Mouse (Mus musculus): ENCODE results near the gene Cep19. TPM values are rescaled to one million over a fixed set of nuclear protein-coding genes. Genes with fewer than 3 reads are reported as not detected.
"Not testable (repeated sequence)": the region's sequence is repeated elsewhere in the genome, so short reads cannot be mapped to it uniquely, and the experiment has no call there.

Cep19 gene
- total and polyA plus RNA-seq, 3 experiments = 8.6 to 9.8 (median 8.8) TPM

- intact Hi-C loops (cut with DNase I) = no loop called here
- TF ChIP-seq CTCF (IDR thresholded peaks at IDR 0.05) (no peak), POLR2A (IDR thresholded peaks at IDR 0.05; ENCODE audit: insufficient read depth, low read depth, low read length) (no peak), EP300 (IDR thresholded peaks at IDR 0.05; ENCODE audit: insufficient read depth, low read depth, low read length) (no peak)
These were observed 31.0 kb upstream of the Cep19 start for GRCm38 (mm10) chr16:32068389-32069300.

GRCm38 (mm10) chr16:32070070-32070469 lies 29.5 kb upstream of the Cep19 start:
- H3K9ac ChIP-seq (ENCODE audit: low read depth, low read length); intact Hi-C loops (cut with DNase I); H3K27ac ChIP-seq; DNase-seq; H3K4me3 ChIP-seq; H3K36me3 ChIP-seq (ENCODE audit: control insufficient read depth, insufficient read depth, low read length); H3K27me3 ChIP-seq (ENCODE audit: control insufficient read depth, insufficient read depth, low read length): not testable (repeated sequence)
- H3K79me2 ChIP-seq (replicated peaks; ENCODE audit: control insufficient read depth, insufficient read depth, low read length) = peaks cover 11% of the 10 kb centered on the region
- peaks cover 19% of the 10 kb centered on the region for H3K4me1 ChIP-seq (ENCODE audit: control insufficient read depth, insufficient read depth, low read length)
- 69% methylated on average over 4 of the region's 4 CpGs for WGBS

More at GRCm38 (mm10) chr16:32068389-32069300, 31.0 kb upstream of the Cep19 start:
- Histone ChIP-seq H3K27ac (no peak overlapping the region), H3K36me3 (ENCODE audit: control insufficient read depth, insufficient read depth, low read length) (peaks cover 7% of the 10 kb centered on the region), H3K79me2 (replicated peaks; ENCODE audit: control insufficient read depth, insufficient read depth, low read length) (peaks cover 13% of the 10 kb centered on the region), H3K9ac (ENCODE audit: low read depth, low read length) (no peak overlapping the region), H3K4me1 (ENCODE audit: control insufficient read depth, insufficient read depth, low read length) (peaks cover 26% of the 10 kb centered on the region), H3K27me3 (ENCODE audit: control insufficient read depth, insufficient read depth, low read length) (no peaks in the 10 kb centered on the region), H3K4me3 (no peak overlapping the region)
- no peak for DNase-seq
- 61% methylated on average over 12 of the region's 12 CpGs for WGBS

GRCm38 (mm10) chr16:32075762-32076161 lies 23.8 kb upstream of the Cep19 start:
- 22% methylated on average over 1 of the region's 1 CpGs for WGBS
- H3K27me3 ChIP-seq (ENCODE audit: control insufficient read depth, insufficient read depth, low read length) = no peaks in the 10 kb centered on the region
- H3K4me1 ChIP-seq (ENCODE audit: control insufficient read depth, insufficient read depth, low read length) = peaks cover 15% of the 10 kb centered on the region
- intact Hi-C loops (cut with DNase I) = loop anchor here (5.0 kb wide), 2 partner anchors 33 to 73 kb away; partner anchors contain the start of gene Senp5
- TF ChIP-seq POLR2A (IDR thresholded peaks at IDR 0.05; ENCODE audit: insufficient read depth, low read depth, low read length) (no peak), EP300 (IDR thresholded peaks at IDR 0.05; ENCODE audit: insufficient read depth, low read depth, low read length) (no peak)
- H3K27ac ChIP-seq = no peak overlapping the region
- H3K4me3 ChIP-seq = no peak overlapping the region
- DNase-seq = no peak
- peaks cover 6% of the 10 kb centered on the region for H3K79me2 ChIP-seq (replicated peaks; ENCODE audit: control insufficient read depth, insufficient read depth, low read length)
- no peak overlapping the region for H3K9ac ChIP-seq (ENCODE audit: low read depth, low read length)
- peaks cover 20% of the 10 kb centered on the region for H3K36me3 ChIP-seq (ENCODE audit: control insufficient read depth, insufficient read depth, low read length)

GRCm38 (mm10) chr16:32076406-32076805 lies 23.2 kb upstream of the Cep19 start:
- intact Hi-C loops (cut with DNase I) = loop anchor here (5.0 kb wide), 2 partner anchors 34 to 74 kb away; partner anchors contain the start of gene Senp5
- H3K4me3 ChIP-seq = 0 out of 2 replicates have a peak overlapping the region, but pooled peaks have one; percentile 11

GRCm38 (mm10) chr16:32077648-32078407 lies 21.8 kb upstream of the Cep19 start:
- peak overlapping the region; percentile 81 for H3K4me3 ChIP-seq
- intact Hi-C loops (cut with DNase I) = loop anchor here (2.0 to 5.0 kb wide), 3 partner anchors 21 to 76 kb away; partner anchors contain the start of genes Cep19, Pigx and Senp5
- peaks cover 20% of the 10 kb centered on the region for H3K36me3 ChIP-seq (ENCODE audit: control insufficient read depth, insufficient read depth, low read length)
- WGBS = 3% methylated on average over 13 of the region's 13 CpGs
- peak overlapping the region; percentile 95 for H3K27ac ChIP-seq
- no peak for DNase-seq
- no peaks in the 10 kb centered on the region for H3K27me3 ChIP-seq (ENCODE audit: control insufficient read depth, insufficient read depth, low read length)
- TF ChIP-seq POLR2A (IDR thresholded peaks at IDR 0.05; ENCODE audit: insufficient read depth, low read depth, low read length) (no peak), EP300 (IDR thresholded peaks at IDR 0.05; ENCODE audit: insufficient read depth, low read depth, low read length) (no peak)
- peak overlapping the region; percentile 98 for H3K9ac ChIP-seq (ENCODE audit: low read depth, low read length)
- H3K79me2 ChIP-seq (replicated peaks; ENCODE audit: control insufficient read depth, insufficient read depth, low read length) = peaks cover 1% of the 10 kb centered on the region; the same call in 1 of the 2 replicates
- peaks cover 11% of the 10 kb centered on the region for H3K4me1 ChIP-seq (ENCODE audit: control insufficient read depth, insufficient read depth, low read length)

More at GRCm38 (mm10) chr16:32076406-32076805, 23.2 kb upstream of the Cep19 start:
- DNase-seq = no peak
- H3K36me3 ChIP-seq (ENCODE audit: control insufficient read depth, insufficient read depth, low read length) = peaks cover 20% of the 10 kb centered on the region
- peaks cover 15% of the 10 kb centered on the region for H3K4me1 ChIP-seq (ENCODE audit: control insufficient read depth, insufficient read depth, low read length)
- no peak overlapping the region for H3K27ac ChIP-seq
- peaks cover 6% of the 10 kb centered on the region for H3K79me2 ChIP-seq (replicated peaks; ENCODE audit: control insufficient read depth, insufficient read depth, low read length)
- WGBS = 20% methylated on average over 3 of the region's 3 CpGs
- H3K27me3 ChIP-seq (ENCODE audit: control insufficient read depth, insufficient read depth, low read length) = no peaks in the 10 kb centered on the region
- no peak overlapping the region for H3K9ac ChIP-seq (ENCODE audit: low read depth, low read length)
- no peak for TF ChIP-seq EP300 (IDR thresholded peaks at IDR 0.05; ENCODE audit: insufficient read depth, low read depth, low read length)
- no peak for TF ChIP-seq CTCF (IDR thresholded peaks at IDR 0.05)
- TF ChIP-seq POLR2A (IDR thresholded peaks at IDR 0.05; ENCODE audit: insufficient read depth, low read depth, low read length) = no peak
